Mouse (Mus musculus): ENCODE results near the gene Haghl. TPM values are rescaled to one million over a fixed set of nuclear protein-coding genes. Genes with fewer than 3 reads are reported as not detected.

Haghl gene
- polyA plus RNA-seq, 1 experiment from 2014 or later: 121 TPM

GRCm38 (mm10) chr17:25794197-25794596 lies 8.7 kb upstream of the Haghl start:
- 8% methylated on average over 13 of the region's 13 CpGs for WGBS
- H3K9ac ChIP-seq (replicated peaks): no peak overlapping the region
- ATAC-seq (replicated peaks): no peak
- H3K4me2 ChIP-seq (replicated peaks): peak overlapping the region; percentile 86; the same call in 1 of the 2 replicates
- peaks cover 66% of the 10 kb centered on the region for H3K4me1 ChIP-seq
- no peaks in the 10 kb centered on the region for H3K9me3 ChIP-seq
- 0 out of 2 replicates have a peak, but pooled peaks cover 6% of the 10 kb centered on the region for H3K36me3 ChIP-seq
- peak overlapping the region; percentile 95 for H3K27ac ChIP-seq (replicated peaks)
- no peak overlapping the region for H3K4me3 ChIP-seq
- H3K27me3 ChIP-seq: 0 out of 2 replicates have a peak, but pooled peaks cover 4% of the 10 kb centered on the region

DNA sequence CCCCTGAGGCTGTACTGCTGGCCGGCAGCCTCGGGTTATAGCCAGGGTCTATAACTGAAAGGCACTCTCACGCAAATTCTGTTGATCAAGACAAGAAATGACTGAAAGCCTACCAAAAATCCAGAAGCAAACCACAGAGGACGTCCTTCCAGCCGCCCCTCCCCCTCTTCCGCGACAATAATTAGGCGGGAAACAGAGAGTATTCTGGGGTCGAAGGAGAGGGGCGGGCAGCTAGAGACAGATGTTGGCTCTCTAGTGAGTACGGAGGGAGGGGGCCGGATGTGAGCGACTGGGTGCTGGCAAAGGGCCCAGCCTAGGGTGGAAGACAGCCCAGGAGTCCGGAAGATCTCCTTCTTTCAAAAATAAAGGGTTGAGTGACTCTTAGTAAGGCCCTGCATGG lies 7.1 kb upstream of the Haghl start, which contains the start of gene Fam173a:
Fam173a (minus strand) TSS at position 287 of the 400 bp plus-strand sequence.
- ATAC-seq (replicated peaks): peak; percentile 41
- peak within 1 kb of the TSS; percentile 92 for H3K4me3 ChIP-seq
- 0 out of 2 replicates have a peak, but pooled peaks cover 4% of the 10 kb centered on the region for H3K27me3 ChIP-seq
- H3K36me3 ChIP-seq: 0 out of 2 replicates have a peak, but pooled peaks cover 7% of the 10 kb centered on the region
- H3K9ac ChIP-seq (replicated peaks): peak within 1 kb of the TSS; percentile 83
- 0% methylated on average over 14 of the region's 14 CpGs for WGBS
- H3K4me1 ChIP-seq: peaks cover 65% of the 10 kb centered on the region
- H3K4me2 ChIP-seq (replicated peaks): peak within 1 kb of the TSS; percentile 93
- no peaks in the 10 kb centered on the region for H3K9me3 ChIP-seq
- H3K27ac ChIP-seq (replicated peaks): peak within 1 kb of the TSS; percentile 95

DNA sequence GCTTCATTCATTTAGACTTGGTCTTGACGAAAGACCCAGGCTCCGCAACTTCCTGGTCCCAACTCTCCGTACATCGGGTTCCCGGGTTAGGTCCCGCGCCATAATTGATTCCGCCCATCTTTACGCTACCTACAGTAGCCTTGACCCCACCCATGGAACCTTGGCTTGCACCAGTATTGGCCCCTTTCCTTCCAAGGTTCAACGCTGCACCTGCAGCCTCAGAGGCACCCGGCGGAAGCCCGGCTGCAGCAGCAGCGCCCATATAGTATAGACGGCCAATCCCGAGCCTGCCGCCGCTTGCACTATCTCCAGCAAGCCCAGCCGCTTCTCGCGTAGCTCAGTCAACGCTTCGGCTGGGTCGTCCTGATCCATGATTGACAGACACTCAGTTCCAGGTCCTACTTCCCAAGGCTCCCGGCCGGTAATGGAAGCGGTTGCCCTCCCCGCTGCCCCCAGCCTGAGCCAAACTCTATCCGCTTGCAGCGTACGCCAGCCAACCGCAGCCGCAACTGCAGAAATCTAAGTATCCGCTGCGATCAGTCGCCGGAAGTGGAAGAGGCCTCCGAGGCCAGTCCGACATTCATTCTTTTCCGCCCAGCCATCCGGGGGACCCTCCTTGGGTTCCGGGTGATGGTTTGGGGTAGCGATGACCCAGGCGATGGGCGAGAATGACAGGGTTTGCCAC lies 6.5 kb upstream of the Haghl start:
- H3K4me3 ChIP-seq: peak overlapping the region; percentile 92
- H3K4me2 ChIP-seq (replicated peaks): peak overlapping the region; percentile 93
- H3K27ac ChIP-seq (replicated peaks): peak overlapping the region; percentile 95
- peak overlapping the region; percentile 83 for H3K9ac ChIP-seq (replicated peaks)
- H3K27me3 ChIP-seq: 0 out of 2 replicates have a peak, but pooled peaks cover 4% of the 10 kb centered on the region
- 0 out of 2 replicates have a peak, but pooled peaks cover 7% of the 10 kb centered on the region for H3K36me3 ChIP-seq
- H3K9me3 ChIP-seq: no peaks in the 10 kb centered on the region
- under 1% methylated on average over 45 of the region's 45 CpGs for WGBS
- peak; percentile 72 for ATAC-seq (replicated peaks)
- H3K4me1 ChIP-seq: peaks cover 59% of the 10 kb centered on the region

GRCm38 (mm10) chr17:25791320-25791842 lies 5.9 kb upstream of the Haghl start:
- Histone ChIP-seq H3K27me3 (no peaks in the 10 kb centered on the region), H3K4me3 (peak overlapping the region; percentile 92), H3K36me3 (0 out of 2 replicates have a peak, but pooled peaks cover 7% of the 10 kb centered on the region), H3K9ac (replicated peaks) (peak overlapping the region; percentile 83), H3K9me3 (no peaks in the 10 kb centered on the region), H3K4me1 (peaks cover 53% of the 10 kb centered on the region), H3K4me2 (replicated peaks) (peak overlapping the region; percentile 93), H3K27ac (replicated peaks) (peak overlapping the region; percentile 95)
- 23% methylated on average over 19 of the region's 19 CpGs for WGBS
- ATAC-seq (replicated peaks): no peak; the same call in 1 of the 2 replicates

- Histone ChIP-seq H3K27me3 (no peaks in the 10 kb centered on the region), H3K9me3 (no peaks in the 10 kb centered on the region), H3K27ac (replicated peaks) (no peak overlapping the region), H3K4me2 (replicated peaks) (no peak overlapping the region), H3K4me1 (peaks cover 34% of the 10 kb centered on the region), H3K4me3 (no peak overlapping the region), H3K9ac (replicated peaks) (no peak overlapping the region), H3K36me3 (peaks cover 22% of the 10 kb centered on the region)
- no peak for ATAC-seq (replicated peaks)
- WGBS: 90% methylated on average over 9 of the region's 9 CpGs
Observed at GRCm38 (mm10) chr17:25786781-25787504, 1.5 kb upstream of the Haghl start.

DNA sequence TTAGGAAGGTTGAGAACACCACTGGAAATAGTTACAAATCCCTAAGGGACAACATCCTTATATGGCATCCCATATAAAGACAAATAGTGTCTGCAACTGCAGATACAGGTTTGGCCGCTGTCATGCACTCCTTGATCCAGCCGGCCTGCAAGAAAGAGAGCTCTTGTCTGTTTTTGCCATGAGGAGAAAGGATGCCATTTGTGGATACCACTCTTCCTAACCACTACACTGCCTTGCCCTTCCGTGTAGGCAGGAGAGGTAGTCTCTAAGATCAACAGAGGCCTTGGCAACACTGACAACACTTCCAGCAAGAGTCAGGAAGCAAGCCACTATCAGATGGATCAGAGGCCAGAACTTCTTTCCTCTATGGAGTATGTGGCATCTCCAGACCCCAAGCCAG lies 807 bp upstream of the Haghl start, which contains the start of gene Ccdc78:
Ccdc78 (plus strand) TSS at position 301 of the 400 bp plus-strand sequence.
- ATAC-seq (replicated peaks): no peak
- Histone ChIP-seq H3K36me3 (peaks cover 28% of the 10 kb centered on the region), H3K4me3 (peak within 1 kb of the TSS; percentile 68), H3K4me2 (replicated peaks) (peak within 1 kb of the TSS; percentile 63), H3K9me3 (no peaks in the 10 kb centered on the region), H3K4me1 (peaks cover 29% of the 10 kb centered on the region), H3K9ac (replicated peaks) (peak within 1 kb of the TSS; percentile 71), H3K27me3 (no peaks in the 10 kb centered on the region), H3K27ac (replicated peaks) (peak within 1 kb of the TSS; percentile 88)
- 86% methylated on average over 3 of the region's 3 CpGs for WGBS

GRCm38 (mm10) chr17:25783861-25784574 lies 1.5 kb downstream of the Haghl start:
- WGBS: 80% methylated on average over 15 of the region's 15 CpGs
- H3K4me3 ChIP-seq: peak overlapping the region; percentile 68
- H3K27ac ChIP-seq (replicated peaks): no peak overlapping the region
- no peak for ATAC-seq (replicated peaks)
- no peaks in the 10 kb centered on the region for H3K27me3 ChIP-seq
- H3K4me2 ChIP-seq (replicated peaks): peak overlapping the region; percentile 63
- no peaks in the 10 kb centered on the region for H3K9me3 ChIP-seq
- H3K9ac ChIP-seq (replicated peaks): peak overlapping the region; percentile 71
- peaks cover 39% of the 10 kb centered on the region for H3K36me3 ChIP-seq
- peaks cover 21% of the 10 kb centered on the region for H3K4me1 ChIP-seq

GRCm38 (mm10) chr17:25783086-25783485 lies 2.4 kb downstream of the Haghl start:
- no peak for ATAC-seq (replicated peaks)
- H3K27ac ChIP-seq (replicated peaks): no peak overlapping the region
- no peaks in the 10 kb centered on the region for H3K27me3 ChIP-seq
- 74% methylated on average over 7 of the region's 7 CpGs for WGBS
- no peaks in the 10 kb centered on the region for H3K9me3 ChIP-seq
- H3K4me1 ChIP-seq: peaks cover 21% of the 10 kb centered on the region
- no peak overlapping the region for H3K9ac ChIP-seq (replicated peaks)
- H3K4me2 ChIP-seq (replicated peaks): no peak overlapping the region
- peaks cover 39% of the 10 kb centered on the region for H3K36me3 ChIP-seq
- H3K4me3 ChIP-seq: no peak overlapping the region

DNA sequence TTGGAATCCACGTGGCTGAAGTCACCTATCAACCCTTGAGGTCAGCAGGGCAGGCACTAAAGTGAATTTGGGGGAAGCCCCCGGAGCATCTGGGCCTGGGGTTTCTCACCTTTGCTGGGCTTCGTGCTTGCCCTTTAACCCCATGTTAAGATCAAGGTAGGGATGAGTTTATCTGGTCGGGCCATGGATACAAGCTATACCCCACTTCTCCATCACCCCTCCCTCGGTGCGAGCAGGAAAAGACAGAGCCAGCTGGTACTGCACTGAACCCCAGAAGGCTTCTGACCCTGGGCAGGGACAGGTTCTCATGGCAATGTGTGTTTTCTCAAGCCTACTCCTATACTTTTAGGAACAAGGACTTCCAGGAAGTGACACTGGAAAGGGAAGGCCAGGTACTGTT lies 4.1 kb downstream of the Haghl start:
- WGBS: 86% methylated on average over 6 of the region's 6 CpGs
- H3K27me3 ChIP-seq: no peaks in the 10 kb centered on the region
- H3K4me2 ChIP-seq (replicated peaks): no peak overlapping the region
- ATAC-seq (replicated peaks): no peak
- H3K27ac ChIP-seq (replicated peaks): no peak overlapping the region
- no peaks in the 10 kb centered on the region for H3K9me3 ChIP-seq
- H3K4me3 ChIP-seq: no peak overlapping the region
- H3K36me3 ChIP-seq: peaks cover 43% of the 10 kb centered on the region
- no peak overlapping the region for H3K9ac ChIP-seq (replicated peaks)
- H3K4me1 ChIP-seq: peaks cover 21% of the 10 kb centered on the region

GRCm38 (mm10) chr17:25777948-25778347 lies 7.5 kb downstream of the Haghl start:
- Histone ChIP-seq H3K4me3 (no peak overlapping the region), H3K4me1 (peaks cover 14% of the 10 kb centered on the region), H3K27ac (replicated peaks) (no peak overlapping the region), H3K27me3 (no peaks in the 10 kb centered on the region), H3K4me2 (replicated peaks) (no peak overlapping the region), H3K9ac (replicated peaks) (no peak overlapping the region), H3K36me3 (peaks cover 37% of the 10 kb centered on the region), H3K9me3 (no peaks in the 10 kb centered on the region)
- no peak for ATAC-seq (replicated peaks)
- 94% methylated on average over 5 of the region's 5 CpGs for WGBS

DNA sequence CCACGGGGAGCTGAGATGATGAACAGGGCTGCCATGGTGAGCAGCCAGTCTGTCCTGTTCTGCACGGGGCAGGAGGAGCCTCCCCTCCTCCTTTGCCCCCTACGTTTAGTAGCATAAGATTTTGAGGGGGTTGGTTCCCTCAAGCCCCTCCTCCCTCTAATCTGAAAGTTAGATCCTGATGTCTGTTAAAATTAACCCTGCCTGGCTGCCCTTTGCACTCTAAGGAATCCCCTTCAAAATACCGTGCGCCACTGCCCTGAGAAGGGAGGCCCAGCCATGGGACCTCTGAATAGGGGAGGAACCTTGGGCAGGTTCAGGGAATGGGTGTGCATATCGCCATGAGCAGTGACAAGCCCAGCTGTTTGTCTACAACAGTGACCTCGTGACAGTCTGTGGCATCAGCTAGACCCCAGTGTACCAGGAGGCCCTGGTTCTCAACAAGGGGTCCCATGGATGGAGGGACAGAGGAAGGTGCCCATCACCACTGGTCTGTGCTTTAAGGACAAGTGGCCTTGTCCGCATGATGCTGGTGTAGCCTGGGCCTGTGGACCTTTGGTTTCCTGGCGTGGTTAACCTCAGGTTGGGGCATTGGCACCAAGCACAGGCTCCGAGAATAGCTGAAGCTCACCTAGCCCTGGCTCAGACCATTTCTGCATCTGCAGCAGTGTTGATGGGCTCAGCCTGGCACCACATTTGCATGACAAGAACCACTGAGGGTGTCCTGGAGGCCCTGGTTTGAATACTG lies 10.0 kb downstream of the Haghl start:
- Histone ChIP-seq H3K4me1 (peaks cover 14% of the 10 kb centered on the region), H3K4me2 (replicated peaks) (no peak overlapping the region), H3K36me3 (peaks cover 13% of the 10 kb centered on the region), H3K9ac (replicated peaks) (no peak overlapping the region), H3K27ac (replicated peaks) (no peak overlapping the region), H3K9me3 (no peaks in the 10 kb centered on the region), H3K4me3 (no peak overlapping the region), H3K27me3 (no peaks in the 10 kb centered on the region)
- no peak for ATAC-seq (replicated peaks)
- WGBS: 78% methylated on average over 10 of the region's 10 CpGs
